Mouse (Mus musculus) myocyte (in vitro differentiated cells): ENCODE measurements around the gene Mreg. TPM values are rescaled to one million over a fixed set of nuclear protein-coding genes. Genes with fewer than 3 reads are reported as not detected.
A peak's percentile ranks its signal among the peaks of the same experiment; 100 is the strongest.

Experiments used
- H3K27me3 ChIP-seq: one replicate; pipeline ENCODE4 v1.6.1; 2011; ENCODE audit not compliant: control insufficient read depth, insufficient read depth, insufficient read length
- H3K36me3 ChIP-seq: one replicate; pipeline ENCODE4 v1.6.1; 2011; ENCODE audit not compliant: control insufficient read depth, insufficient read depth
- H3K4me2 ChIP-seq: one replicate; pipeline ENCODE4 v1.6.1; 2011; ENCODE audit warnings: low read depth, control low read depth
- H3K4me3 ChIP-seq: one replicate; pipeline ENCODE4 v1.5.1; 2011; ENCODE audit warnings: mild to moderate bottlenecking, control low read depth, moderate library complexity
- H3K79me2 ChIP-seq: one replicate; pipeline ENCODE4 v1.6.1; 2011; ENCODE audit not compliant: control insufficient read depth, insufficient read depth
- H3ac ChIP-seq: one replicate; pipeline ENCODE4 v1.6.1; 2011; ENCODE audit not compliant: control insufficient read depth, insufficient read length
- CEBPB ChIP-seq: IDR thresholded peaks from 2 replicates; pipeline ENCODE4 v1.6.1; 2011; ENCODE audit warnings: mild to moderate bottlenecking, moderate library complexity; ENCODE audit not compliant: poor library complexity, insufficient read depth, severe bottlenecking
- E2F4 ChIP-seq: IDR thresholded peaks from one replicate; pipeline ENCODE4 v1.6.1; 2011; ENCODE audit warnings: mild to moderate bottlenecking, control low read depth, moderate library complexity; ENCODE audit not compliant: insufficient read depth
- MAX ChIP-seq: IDR thresholded peaks from one replicate; pipeline ENCODE4 v1.6.1; 2011; ENCODE audit warnings: low read depth, mild to moderate bottlenecking, control low read depth
- MYOD1 ChIP-seq, 3 experiments: IDR thresholded peaks; one replicate each; pipeline ENCODE4 v1.6.1; 2011; ENCODE audit warnings: control low read depth in 2 of 3, low read depth in 2 of 3, mild to moderate bottlenecking in 2 of 3, moderate library complexity in 1 of 3; ENCODE audit not compliant: insufficient read length in 2 of 3, control insufficient read depth in 1 of 3
- MYOG ChIP-seq, 3 experiments: IDR thresholded peaks; one replicate each; pipeline ENCODE4 v1.6.1; 2011; ENCODE audit warnings: control low read depth in 2 of 3, low read depth in 2 of 3, mild to moderate bottlenecking in 2 of 3; ENCODE audit not compliant: insufficient read length in 2 of 3, control insufficient read depth in 1 of 3, insufficient read depth in 1 of 3
- POLR2A ChIP-seq: IDR thresholded peaks from one replicate; pipeline ENCODE4 v1.6.1; 2011; ENCODE audit warnings: low read depth, mild to moderate bottlenecking, control low read depth, moderate library complexity; ENCODE audit not compliant: insufficient read length
- POLR2AphosphoS2 ChIP-seq: IDR thresholded peaks from one replicate; pipeline ENCODE4 v1.6.1; 2011; ENCODE audit warnings: low read depth, control low read depth; ENCODE audit not compliant: insufficient read length
- REST ChIP-seq: IDR thresholded peaks from one replicate; pipeline ENCODE4 v1.6.1; 2011; ENCODE audit warnings: mild to moderate bottlenecking, control low read depth, moderate library complexity; ENCODE audit not compliant: insufficient read depth, insufficient read length
- SRF ChIP-seq: IDR thresholded peaks from one replicate; pipeline ENCODE4 v1.6.1; 2011; ENCODE audit warnings: low read depth; ENCODE audit not compliant: control insufficient read depth, insufficient read length
- TCF12 ChIP-seq: IDR thresholded peaks from one replicate; pipeline ENCODE4 v1.6.1; 2011; ENCODE audit warnings: mild to moderate bottlenecking, control low read depth; ENCODE audit not compliant: poor library complexity, insufficient read depth, severe bottlenecking
- TCF3 ChIP-seq: IDR thresholded peaks from one replicate; pipeline ENCODE4 v1.6.1; 2011; ENCODE audit warnings: low read depth, control low read depth; ENCODE audit not compliant: insufficient read length
- USF1 ChIP-seq: IDR thresholded peaks from one replicate; pipeline ENCODE4 v1.6.1; 2011; ENCODE audit warnings: low read depth, mild to moderate bottlenecking, control low read depth, moderate library complexity
- polyA plus RNA-seq: library from polyadenylated mRNA; unstranded; fragments of >200 nt; fragmentation: generic; extraction: Trizol; gene quantifications from one replicate; pipeline ENCODE4 v1.2.1, GENCODE M21; 2012; ENCODE audit warnings: missing spikeins

The Mreg gene
- polyA plus RNA-seq, 1 experiment: 2.0 TPM

DNA sequence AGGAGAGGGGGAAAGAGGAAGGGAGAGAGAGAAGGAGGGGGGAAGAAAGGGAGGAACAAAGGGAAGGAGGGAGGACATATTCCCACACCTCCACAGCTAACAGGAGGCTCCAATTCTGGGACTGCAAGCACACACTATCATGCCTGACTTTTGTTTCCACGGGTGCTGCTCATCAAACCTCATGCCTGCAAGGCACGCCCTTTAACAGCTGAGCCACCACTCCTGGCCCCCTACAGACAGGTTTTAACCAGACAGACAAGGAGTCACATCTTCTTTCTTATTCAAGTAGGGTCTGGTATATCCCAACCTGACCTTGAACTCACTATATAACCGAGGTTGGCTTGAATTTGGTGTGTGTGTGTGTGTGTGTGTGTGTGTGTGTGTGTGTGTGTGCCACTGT lies 7.0 kb downstream of the Mreg start:
- no peak overlapping the region for H3ac ChIP-seq
- no peak overlapping the region for H3K4me2 ChIP-seq
- H3K79me2 ChIP-seq: no peaks in the 10 kb centered on the region
- TF ChIP-seq SRF: no peak
- no peak for TF ChIP-seq USF1
- TF ChIP-seq TCF12: no peak
- TF ChIP-seq TCF3: no peak
- no peak for TF ChIP-seq POLR2AphosphoS2
- TF ChIP-seq MAX: no peak
- no peak for TF ChIP-seq REST
- TF ChIP-seq CEBPB: no peak
- TF ChIP-seq POLR2A: no peak
- peak in 1 of 3 experiments; percentile 69 for TF ChIP-seq MYOG (IDR thresholded peaks at IDR 0.05; ENCODE audit: control insufficient read depth in 1 of 3, insufficient read depth in 1 of 3, insufficient read length in 2 of 3, low read depth in 2 of 3)
- peak in 2 of 3 experiments; percentile 47 to 62 for TF ChIP-seq MYOD1 (IDR thresholded peaks at IDR 0.05; ENCODE audit: control insufficient read depth in 1 of 3, insufficient read length in 2 of 3, low read depth in 2 of 3)
- no peak overlapping the region for H3K4me3 ChIP-seq
- no peaks in the 10 kb centered on the region for H3K36me3 ChIP-seq
- H3K27me3 ChIP-seq: no peaks in the 10 kb centered on the region

DNA sequence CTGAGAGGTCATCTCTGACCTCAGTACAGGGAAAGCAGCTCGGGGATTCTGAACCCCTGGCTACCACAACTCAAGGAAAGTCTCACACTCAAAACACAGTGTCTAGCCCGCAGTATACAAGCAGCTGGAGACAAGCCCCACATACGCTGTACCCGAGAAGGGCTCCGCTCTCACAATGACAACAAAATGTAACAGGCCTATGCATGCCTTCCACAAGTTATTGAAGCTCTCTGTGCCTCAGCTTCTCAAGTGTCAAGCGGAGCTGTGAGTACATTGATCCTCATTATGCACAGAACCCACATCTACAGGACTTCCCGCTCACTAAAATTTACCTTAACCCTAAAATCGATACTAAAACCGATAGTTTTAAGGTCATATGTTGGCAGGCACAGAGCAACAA lies 8.9 kb downstream of the Mreg start:
- no peak overlapping the region for H3ac ChIP-seq
- peak overlapping the region; percentile 62 for H3K4me2 ChIP-seq
- no peaks in the 10 kb centered on the region for H3K79me2 ChIP-seq
- TF ChIP-seq REST: no peak
- no peak for TF ChIP-seq TCF3
- no peak for TF ChIP-seq TCF12
- no peak for TF ChIP-seq E2F4
- no peak for TF ChIP-seq MYOD1 (IDR thresholded peaks at IDR 0.05; ENCODE audit: control insufficient read depth in 1 of 3, insufficient read length in 2 of 3, low read depth in 2 of 3)
- no peak for TF ChIP-seq POLR2AphosphoS2
- no peak for TF ChIP-seq MAX
- TF ChIP-seq MYOG (IDR thresholded peaks at IDR 0.05; ENCODE audit: control insufficient read depth in 1 of 3, insufficient read depth in 1 of 3, insufficient read length in 2 of 3, low read depth in 2 of 3): no peak
- no peak for TF ChIP-seq USF1
- H3K4me3 ChIP-seq: no peak overlapping the region
- H3K36me3 ChIP-seq: no peaks in the 10 kb centered on the region
- no peaks in the 10 kb centered on the region for H3K27me3 ChIP-seq

DNA sequence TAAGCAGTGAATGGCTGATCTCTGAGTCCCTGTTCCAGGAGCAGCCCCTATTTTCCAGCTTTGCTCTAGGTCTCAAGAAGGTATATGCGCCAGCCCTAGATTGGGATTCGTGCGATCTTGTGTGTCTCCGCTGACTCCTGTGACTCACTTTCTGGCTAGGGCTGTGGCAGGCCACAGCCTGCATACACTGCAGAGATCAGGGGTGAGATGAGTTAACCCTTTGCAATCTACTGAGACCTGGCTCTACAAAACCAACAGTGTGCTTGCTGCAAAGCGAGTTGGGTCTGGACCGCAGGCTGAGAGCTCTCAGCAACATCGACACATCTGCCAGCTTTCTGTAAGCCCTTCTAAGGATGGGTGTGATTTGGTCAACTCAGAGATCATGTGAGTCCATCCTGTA lies 9.4 kb downstream of the Mreg start:
- H3ac ChIP-seq: no peak overlapping the region
- no peaks in the 10 kb centered on the region for H3K27me3 ChIP-seq
- no peak overlapping the region for H3K4me3 ChIP-seq
- no peaks in the 10 kb centered on the region for H3K79me2 ChIP-seq
- H3K36me3 ChIP-seq: no peaks in the 10 kb centered on the region
- H3K4me2 ChIP-seq: peak overlapping the region; percentile 62
- TF ChIP-seq SRF (no peak), CEBPB (peak; percentile 77)

DNA sequence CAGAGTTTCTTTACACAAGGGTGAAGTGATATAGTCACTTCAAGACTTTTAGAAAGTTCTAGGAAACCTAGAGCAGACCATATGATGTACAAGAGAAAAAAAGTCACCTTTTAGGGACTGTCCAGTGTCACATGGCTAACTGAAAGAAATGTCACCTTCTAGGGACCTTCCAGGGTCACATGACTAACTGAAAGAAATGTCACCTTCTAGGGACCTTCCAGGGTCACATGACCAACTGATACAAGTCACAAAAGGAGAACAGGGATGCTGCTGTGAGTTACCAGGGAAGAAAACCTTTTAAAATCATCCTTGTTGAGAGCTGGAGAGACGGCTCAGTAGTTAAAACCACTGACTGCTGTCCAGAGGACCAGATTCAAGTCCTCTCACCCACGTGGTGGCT lies 10.0 kb downstream of the Mreg start:
- H3K4me2 ChIP-seq: peak overlapping the region; percentile 62
- no peak overlapping the region for H3K4me3 ChIP-seq
- H3K79me2 ChIP-seq: no peaks in the 10 kb centered on the region
- H3K36me3 ChIP-seq: no peaks in the 10 kb centered on the region
- peak; percentile 48 for TF ChIP-seq USF1
- no peak for TF ChIP-seq TCF3
- H3ac ChIP-seq: no peak overlapping the region
- H3K27me3 ChIP-seq: no peaks in the 10 kb centered on the region

DNA sequence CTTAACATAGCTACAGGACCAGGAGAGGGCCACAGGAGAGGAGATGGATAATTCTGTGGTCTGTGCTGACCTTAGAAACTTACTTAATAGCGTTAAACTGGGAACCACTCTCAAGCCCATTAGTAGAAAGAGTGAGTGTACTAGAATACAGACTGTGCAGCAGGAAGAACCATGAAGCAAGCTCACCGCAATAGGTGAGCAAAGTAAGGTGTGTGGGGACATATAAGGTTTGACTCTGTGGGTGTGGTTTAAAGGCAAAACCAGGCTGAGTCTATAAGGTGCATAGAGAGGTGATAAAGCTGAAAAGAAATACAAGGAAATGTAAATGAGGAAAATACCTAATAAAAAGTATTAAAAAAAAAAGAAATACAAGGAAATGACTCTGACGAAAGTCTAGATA lies 11.0 kb downstream of the Mreg start:
- Histone ChIP-seq H3K79me2 (no peaks in the 10 kb centered on the region), H3K4me3 (no peak overlapping the region), H3K27me3 (no peaks in the 10 kb centered on the region), H3ac (no peak overlapping the region), H3K36me3 (no peaks in the 10 kb centered on the region), H3K4me2 (no peak overlapping the region)
- TF ChIP-seq POLR2AphosphoS2 (no peak), E2F4 (no peak), MYOG (IDR thresholded peaks at IDR 0.05; ENCODE audit: control insufficient read depth in 1 of 3, insufficient read depth in 1 of 3, insufficient read length in 2 of 3, low read depth in 2 of 3) (no peak), REST (no peak), MAX (no peak)
